Mouse (Mus musculus) testis, adult 2 months (tissue): ENCODE measurements around the gene Zfp316. TPM values are rescaled to one million over a fixed set of nuclear protein-coding genes. Genes with fewer than 3 reads are reported as not detected.
A peak's percentile ranks its signal among the peaks of the same experiment; 100 is the strongest.

Experiments used
- H3K27ac ChIP-seq: fragments of 200-500 bp; 2 replicates; pipeline ENCODE4 v1.5.1; 2012; ENCODE audit warnings: low read depth, low read length; ENCODE audit not compliant: control insufficient read depth, insufficient read depth
- H3K27me3 ChIP-seq: fragments of 200-500 bp; 2 replicates; pipeline ENCODE4 v1.6.1; 2012; ENCODE audit warnings: mild to moderate bottlenecking, low read length, moderate library complexity; ENCODE audit not compliant: control insufficient read depth, insufficient read depth
- H3K36me3 ChIP-seq: fragments of 200-500 bp; 2 replicates; pipeline ENCODE4 v1.6.1; 2012; ENCODE audit warnings: mild to moderate bottlenecking, low read length; ENCODE audit not compliant: control insufficient read depth, insufficient read depth
- H3K4me1 ChIP-seq: fragments of 200-500 bp; 2 replicates; pipeline ENCODE4 v1.6.1; 2012; ENCODE audit warnings: low read length; ENCODE audit not compliant: control insufficient read depth, insufficient read depth
- H3K4me3 ChIP-seq: fragments of 200-500 bp; 2 replicates; pipeline ENCODE4 v1.5.1; 2012; ENCODE audit warnings: low read depth, mild to moderate bottlenecking, low read length, moderate library complexity, mixed read lengths; ENCODE audit not compliant: control insufficient read depth
- CTCF ChIP-seq: fragments of 200-500 bp; IDR thresholded peaks from 2 replicates; pipeline ENCODE4 v1.5.1; 2012; ENCODE audit warnings: low read depth, mild to moderate bottlenecking, inconsistent platforms, low read length, moderate library complexity; ENCODE audit not compliant: control insufficient read depth, insufficient read depth, insufficient replicate concordance
- POLR2A ChIP-seq: fragments of 200-500 bp; IDR thresholded peaks from 2 replicates; pipeline ENCODE4 v1.6.1; 2012; ENCODE audit warnings: low read depth, mild to moderate bottlenecking, inconsistent platforms, low read length, moderate library complexity; ENCODE audit not compliant: control insufficient read depth
- polyA plus RNA-seq: library from polyadenylated mRNA; depleted of rRNA; stranded (reverse); fragments of >200 nt; gene quantifications from 2 replicates; pipeline ENCODE4 v1.2.3, GENCODE M21; 2012

Zfp316 gene
- polyA plus RNA-seq, 1 experiment: 2.0 TPM

DNA sequence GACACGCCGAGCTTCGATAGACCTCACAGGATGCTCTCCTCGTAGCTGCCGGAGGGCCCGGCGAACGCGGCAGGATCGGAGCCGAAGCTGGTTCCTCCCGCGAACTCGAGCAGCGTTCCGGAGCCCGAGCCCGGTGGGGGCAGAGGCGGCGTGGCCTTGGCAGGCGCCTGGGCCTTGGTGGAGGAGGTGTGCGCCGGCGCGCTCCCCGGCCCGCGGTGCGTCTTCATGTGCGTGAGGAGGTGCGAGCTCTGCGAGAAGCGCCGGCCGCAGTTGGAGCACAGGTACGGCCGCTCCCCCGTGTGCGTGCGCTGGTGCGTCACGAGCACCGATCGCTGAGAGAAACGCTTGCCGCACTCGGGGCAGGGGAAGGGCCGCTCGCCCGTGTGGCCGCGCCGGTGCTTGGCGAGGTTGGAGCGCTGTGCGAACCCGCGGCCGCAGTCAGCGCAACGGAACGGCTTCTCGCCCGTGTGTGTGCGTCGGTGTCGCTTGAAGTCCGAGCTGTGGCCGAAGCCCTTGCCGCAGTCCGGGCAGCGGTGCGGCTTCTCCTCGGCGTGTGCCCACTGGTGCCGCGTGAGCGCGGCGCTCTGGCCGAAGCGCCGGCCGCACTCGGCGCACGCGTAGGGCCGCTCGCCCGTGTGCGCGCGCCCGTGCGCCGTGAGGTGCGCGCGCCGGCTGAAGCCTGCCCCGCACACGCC lies 16.5 kb downstream of the Zfp316 start:
- Histone ChIP-seq H3K4me3 (peak overlapping the region; percentile 62), H3K27me3 (no peaks in the 10 kb centered on the region), H3K4me1 (peaks cover 20% of the 10 kb centered on the region), H3K27ac (peak overlapping the region; percentile 15; the same call in 1 of the 2 replicates), H3K36me3 (no peaks in the 10 kb centered on the region)
- TF ChIP-seq CTCF (no peak), POLR2A (0 out of 2 replicates have a peak, but pooled peaks have one; percentile 9)

DNA sequence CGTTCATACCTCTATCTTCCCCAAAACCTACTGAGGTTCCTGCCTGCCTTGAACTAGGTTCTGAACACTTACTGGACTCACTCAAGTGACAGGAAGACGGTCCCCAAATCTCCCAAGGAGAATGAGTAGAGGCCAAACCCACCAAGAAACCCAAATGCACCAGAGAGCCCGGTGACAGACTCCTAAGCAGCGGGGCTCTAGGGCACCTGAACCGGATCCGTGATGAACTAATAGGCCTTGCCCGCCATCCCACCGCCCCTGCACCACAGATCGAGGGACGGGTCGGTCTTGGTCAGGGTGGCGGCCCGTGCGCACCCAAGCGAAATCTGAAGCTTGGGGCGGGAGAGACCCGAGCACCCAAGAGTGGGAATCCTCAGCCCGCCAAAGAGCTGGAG lies 17.0 kb downstream of the Zfp316 start:
- no peak for TF ChIP-seq CTCF
- TF ChIP-seq POLR2A: no peak
- Histone ChIP-seq H3K27ac (no peak overlapping the region), H3K4me1 (peaks cover 20% of the 10 kb centered on the region), H3K36me3 (no peaks in the 10 kb centered on the region), H3K4me3 (peak overlapping the region; percentile 62), H3K27me3 (no peaks in the 10 kb centered on the region)

DNA sequence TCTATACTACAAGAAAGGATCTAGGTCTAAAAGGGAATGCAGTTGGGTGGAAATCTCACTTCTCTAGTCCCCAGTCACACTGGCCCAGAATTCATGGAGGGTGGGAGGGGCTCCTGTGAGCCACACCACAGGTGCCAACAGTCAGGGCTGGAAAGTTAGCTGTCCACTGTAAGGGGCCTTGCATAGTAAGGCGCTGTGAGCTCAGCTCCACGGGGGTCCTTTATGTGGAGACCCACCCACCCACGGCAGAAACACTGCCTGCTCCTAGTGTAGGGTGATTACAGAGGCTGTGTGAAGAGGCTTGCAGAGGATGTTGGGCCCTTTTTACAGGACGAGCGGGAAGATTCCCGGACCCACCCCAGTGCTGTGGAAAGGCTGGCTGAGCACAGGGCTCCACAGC lies 17.8 kb downstream of the Zfp316 start:
- H3K4me3 ChIP-seq: no peak overlapping the region
- peaks cover 20% of the 10 kb centered on the region for H3K4me1 ChIP-seq
- no peak overlapping the region for H3K27ac ChIP-seq
- TF ChIP-seq POLR2A: no peak
- TF ChIP-seq CTCF: no peak
- H3K27me3 ChIP-seq: no peaks in the 10 kb centered on the region
- H3K36me3 ChIP-seq: no peaks in the 10 kb centered on the region

DNA sequence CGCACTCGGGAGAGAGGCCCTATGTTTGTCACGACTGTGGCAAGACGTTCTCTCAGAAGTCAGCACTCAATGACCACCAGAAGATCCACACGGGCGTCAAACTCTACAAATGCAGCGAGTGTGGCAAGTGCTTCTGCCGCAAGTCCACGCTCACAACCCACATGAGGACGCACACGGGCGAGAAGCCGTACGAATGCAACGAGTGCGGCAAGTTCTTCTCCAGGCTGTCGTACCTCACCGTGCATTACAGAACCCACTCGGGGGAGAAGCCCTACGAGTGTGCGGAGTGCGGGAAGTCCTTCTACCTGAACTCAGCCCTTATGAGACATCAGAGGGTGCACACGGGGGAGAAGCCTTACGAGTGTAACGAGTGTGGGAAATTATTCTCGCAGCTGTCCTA lies 24.9 kb downstream of the Zfp316 start:
- H3K27me3 ChIP-seq: no peaks in the 10 kb centered on the region
- no peak for TF ChIP-seq CTCF
- no peak for TF ChIP-seq POLR2A
- H3K4me1 ChIP-seq: no peaks in the 10 kb centered on the region
- no peak overlapping the region for H3K27ac ChIP-seq
- no peak overlapping the region for H3K4me3 ChIP-seq
- peaks cover 4% of the 10 kb centered on the region for H3K36me3 ChIP-seq

DNA sequence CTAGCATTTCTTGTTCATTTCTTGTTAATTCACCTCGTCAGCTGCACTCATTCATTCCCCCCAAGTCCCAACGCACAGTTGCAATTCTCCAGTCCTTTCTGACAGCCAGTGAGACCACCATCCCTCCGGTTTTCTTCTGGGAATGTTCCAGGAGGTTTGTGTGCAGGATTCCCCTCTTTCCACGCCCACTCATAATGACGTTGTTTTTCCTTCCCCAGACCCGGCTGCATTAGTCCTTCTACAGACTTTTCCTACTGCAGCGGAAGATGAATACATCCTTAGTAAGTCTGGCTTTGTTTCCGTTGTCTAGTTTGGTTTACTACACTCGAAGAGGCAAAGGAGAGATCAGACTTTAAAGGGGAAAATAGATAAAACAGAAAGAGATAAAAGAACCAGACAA lies 33.8 kb downstream of the Zfp316 start:
- Histone ChIP-seq H3K27ac (no peak overlapping the region), H3K4me1 (peaks cover 2% of the 10 kb centered on the region), H3K27me3 (no peaks in the 10 kb centered on the region), H3K36me3 (no peaks in the 10 kb centered on the region), H3K4me3 (no peak overlapping the region)
- TF ChIP-seq CTCF (no peak), POLR2A (no peak)

DNA sequence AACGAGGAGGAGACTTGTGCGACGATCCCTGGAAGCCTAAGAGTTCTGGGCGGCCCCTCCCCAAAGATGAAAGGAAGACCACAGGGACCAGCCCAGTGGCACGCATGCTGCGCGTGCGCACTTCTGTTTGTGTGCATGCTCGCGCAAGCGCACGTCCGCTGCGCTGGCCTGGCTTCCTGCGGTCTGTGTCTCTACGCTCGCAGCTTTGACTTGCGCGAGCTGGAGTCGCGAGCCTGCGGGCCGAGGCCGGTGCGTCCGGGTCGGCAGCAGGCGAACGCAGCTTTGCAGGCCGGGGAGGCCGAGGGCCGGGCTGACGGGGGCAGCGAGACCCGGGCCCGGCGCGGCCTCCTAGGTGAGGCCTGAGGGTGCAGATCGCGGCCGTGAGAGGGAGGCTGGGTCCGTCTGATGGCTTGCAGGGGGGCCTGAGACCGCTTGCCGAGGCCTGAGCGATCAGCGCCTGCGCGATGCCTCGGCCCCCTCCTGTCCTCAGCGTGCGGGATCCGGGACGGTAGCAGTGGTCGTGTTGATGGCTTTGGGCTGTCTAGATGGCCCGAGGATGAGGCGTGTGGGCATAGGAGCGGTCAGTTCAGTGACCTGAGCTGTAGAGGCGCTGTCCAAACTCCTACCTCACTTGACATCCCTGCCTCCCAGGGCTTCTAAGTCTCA lies 34.7 kb downstream of the Zfp316 start, which contains the start of gene Zfp12:
Gene Zfp12, plus strand, starts transcription at position 136 of the 666 bp plus-strand sequence.
- Histone ChIP-seq H3K4me3 (peak within 1 kb of the TSS; percentile 72), H3K4me1 (peaks cover 2% of the 10 kb centered on the region), H3K27me3 (no peaks in the 10 kb centered on the region), H3K36me3 (no peaks in the 10 kb centered on the region), H3K27ac (peak within 1 kb of the TSS; percentile 33)
- peak; percentile 72 for TF ChIP-seq POLR2A
- TF ChIP-seq CTCF: peak; percentile 27; the same call in 1 of the 2 replicates

DNA sequence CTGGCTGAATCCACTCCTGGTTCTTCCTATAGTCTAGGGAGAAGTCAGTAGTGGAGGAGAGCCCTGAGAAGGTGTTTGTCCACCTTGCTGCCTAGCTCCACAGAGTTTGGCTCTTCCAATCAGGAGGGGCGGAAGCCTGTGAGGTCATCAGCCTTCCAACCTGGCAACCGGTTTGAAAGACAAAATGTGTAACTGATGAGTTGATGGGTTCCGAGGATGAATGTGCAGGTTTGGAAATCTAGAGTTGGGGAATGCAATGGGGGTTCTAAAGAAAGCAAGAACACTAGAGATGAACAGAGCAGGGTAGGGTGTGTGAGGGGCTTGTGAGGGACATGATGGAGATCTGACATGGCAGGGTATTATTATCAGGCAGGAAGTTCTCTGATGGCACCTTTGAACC lies 43.0 kb downstream of the Zfp316 start, which contains the start of gene Spdye4a:
Gene Spdye4a, minus strand, starts transcription at position 101 of the 400 bp plus-strand sequence.
- TF ChIP-seq CTCF (no peak), POLR2A (peak; percentile 63; the same call in 1 of the 2 replicates)
- H3K36me3 ChIP-seq: no peaks in the 10 kb centered on the region
- peak within 1 kb of the TSS; percentile 79; the same call in 1 of the 2 replicates for H3K27ac ChIP-seq
- no peaks in the 10 kb centered on the region for H3K27me3 ChIP-seq
- peaks cover 9% of the 10 kb centered on the region for H3K4me1 ChIP-seq
- H3K4me3 ChIP-seq: peak within 1 kb of the TSS; percentile 86
